Mouse (Mus musculus) adrenal gland, postnatal 36 days (tissue): ENCODE data around the gene Nanog. TPM values are rescaled to one million over a fixed set of nuclear protein-coding genes. Genes with fewer than 3 reads are reported as not detected.

Experiments used
- DNase-seq, 2 experiments: peaks; one replicate each; pipeline ENCODE4 v3.0.0; 2021; ENCODE audit warnings: mixed read lengths in 1 of 2
- total RNA-seq, 2 experiments: library from RNA; stranded (reverse); gene quantifications; 2 replicates each; pipeline ENCODE4 v1.2.3; 2021

Gene Nanog
- total RNA-seq, 2 experiments from 2014 or later: not detected

- DNase-seq: no peak
These were observed 55.2 kb downstream of the Nanog start for GRCm38 (mm10) chr6:122762480-122762879.

GRCm38 (mm10) chr6:122762952-122763700 lies 55.8 kb downstream of the Nanog start:
- DNase-seq: no peak

- no peak for DNase-seq
These were observed 56.7 kb downstream of the Nanog start for GRCm38 (mm10) chr6:122763844-122764445.

Other genes starting within 250 kb of the Nanog start
- gene Rimklb, start 208.7 kb upstream of the Nanog start, total RNA-seq: under 1 TPM; 0.23 to 0.50 TPM
- gene Mfap5, start 201.6 kb upstream of the Nanog start, total RNA-seq: 10 to 100 TPM; 15.7 to 34.1 TPM
- not detected for gene Aicda, start 153.7 kb upstream of the Nanog start, total RNA-seq
- gene Apobec1, start 105.0 kb upstream of the Nanog start, total RNA-seq: 10 to 100 TPM in 1 of 2 experiments, 1 to 10 TPM in 1; 7.5 to 11.6 TPM
- gene Gdf3, start 97.4 kb upstream of the Nanog start, total RNA-seq: not detected
- gene Dppa3, start 81.1 kb upstream of the Nanog start, total RNA-seq: not detected
- gene Slc2a3, start 94.2 kb downstream of the Nanog start, total RNA-seq: 1 to 10 TPM; 5.8 to 9.6 TPM
- 10 to 100 TPM; 18.5 to 19.6 TPM for gene Foxj2, start 112.4 kb downstream of the Nanog start, total RNA-seq
- gene C3ar1, start 148.7 kb downstream of the Nanog start, total RNA-seq: 1 to 10 TPM; 3.0 to 3.2 TPM
- gene Necap1, start 167.0 kb downstream of the Nanog start, total RNA-seq: 10 to 100 TPM; 54.9 to 67.6 TPM
- 1 to 10 TPM; 2.2 to 4.5 TPM for gene Clec4a1, start 214.4 kb downstream of the Nanog start, total RNA-seq
- gene Clec4a3, start 245.0 kb downstream of the Nanog start, total RNA-seq: 1 to 10 TPM; 1.8 to 5.4 TPM